Mouse (Mus musculus) heart, embryonic 13.5 days (tissue): ENCODE measurements around the gene Sfxn5. TPM values are rescaled to one million over a fixed set of nuclear protein-coding genes. Genes with fewer than 3 reads are reported as not detected.

Experiments
- ATAC-seq: fragments of 200-750 bp; cut with Nextera tagmentation; 2 replicates; pipeline ENCODE4 v1.8.0; 2017; ENCODE audit warnings: moderate TSS enrichment; ENCODE audit not compliant: insufficient number of reproducible peaks, low FRiP score, low TSS enrichment; ENCODE audit errors: extremely low read depth
- H3K27ac ChIP-seq: fragments of 300-500 bp; sonication (generic); replicated peaks from 2 replicates; pipeline ENCODE4 v1.5.1; 2015; ENCODE audit warnings: moderate library complexity, mild to moderate bottlenecking, inconsistent platforms
- H3K27me3 ChIP-seq: fragments of 300-500 bp; sonication (generic); replicated peaks from 2 replicates; pipeline ENCODE4 v1.6.1; 2015; ENCODE audit warnings: mild to moderate bottlenecking, inconsistent platforms
- H3K36me3 ChIP-seq: fragments of 300-500 bp; sonication (generic); 2 replicates; pipeline ENCODE4 v1.6.1; 2015; ENCODE audit warnings: mild to moderate bottlenecking, inconsistent platforms
- H3K4me1 ChIP-seq: fragments of 300-500 bp; sonication (generic); 2 replicates; pipeline ENCODE4 v1.6.1; 2015; ENCODE audit warnings: inconsistent platforms
- H3K4me2 ChIP-seq: fragments of 300-500 bp; sonication (generic); 2 replicates; pipeline ENCODE4 v1.6.1; 2015; ENCODE audit warnings: inconsistent platforms, mild to moderate bottlenecking, moderate library complexity
- H3K4me3 ChIP-seq: fragments of 300-500 bp; sonication (generic); 2 replicates; pipeline ENCODE4 v1.5.1; 2015; ENCODE audit warnings: moderate library complexity, mild to moderate bottlenecking, inconsistent platforms
- H3K9ac ChIP-seq: fragments of 300-500 bp; sonication (generic); 2 replicates; pipeline ENCODE4 v1.6.1; 2015; ENCODE audit warnings: inconsistent platforms, mild to moderate bottlenecking, moderate library complexity
- H3K9me3 ChIP-seq: fragments of 300-500 bp; sonication (generic); 2 replicates; pipeline ENCODE4 v1.6.1; 2016; ENCODE audit warnings: inconsistent platforms
- WGBS: fragments of 180-500 bp; shearing (Covaris S2); methylation state at CpG from one replicate; pipeline ENCODE4 v1.1.7; 2015; ENCODE audit warnings: mixed read lengths; 5-methylcytosine and 5-hydroxymethylcytosine counted together
- polyA plus RNA-seq: library from polyadenylated mRNA; unstranded; fragments of >200 nt; fragmentation: Nextera tagmentation; extraction: Ambion mirVana; gene quantifications from 2 replicates; pipeline ENCODE4 v1.2.1, GENCODE M21; 2015

Gene Sfxn5
- polyA plus RNA-seq, 1 experiment from 2014 or later = 3.3 TPM

- Histone ChIP-seq H3K9me3 (no peaks in the 10 kb centered on the region), H3K4me3 (peak overlapping the region; percentile 70), H3K4me1 (peaks cover 23% of the 10 kb centered on the region), H3K9ac (peak overlapping the region; percentile 82), H3K36me3 (peaks cover 33% of the 10 kb centered on the region), H3K4me2 (peak overlapping the region; percentile 100), H3K27ac (peak overlapping the region; percentile 85), H3K27me3 (peaks cover 13% of the 10 kb centered on the region)
- WGBS = 2% methylated on average over 13 of the region's 13 CpGs
- no peak for ATAC-seq
Measured at GRCm38 (mm10) chr6:85333732-85334131, 510 bp upstream of the Sfxn5 start.

DNA sequence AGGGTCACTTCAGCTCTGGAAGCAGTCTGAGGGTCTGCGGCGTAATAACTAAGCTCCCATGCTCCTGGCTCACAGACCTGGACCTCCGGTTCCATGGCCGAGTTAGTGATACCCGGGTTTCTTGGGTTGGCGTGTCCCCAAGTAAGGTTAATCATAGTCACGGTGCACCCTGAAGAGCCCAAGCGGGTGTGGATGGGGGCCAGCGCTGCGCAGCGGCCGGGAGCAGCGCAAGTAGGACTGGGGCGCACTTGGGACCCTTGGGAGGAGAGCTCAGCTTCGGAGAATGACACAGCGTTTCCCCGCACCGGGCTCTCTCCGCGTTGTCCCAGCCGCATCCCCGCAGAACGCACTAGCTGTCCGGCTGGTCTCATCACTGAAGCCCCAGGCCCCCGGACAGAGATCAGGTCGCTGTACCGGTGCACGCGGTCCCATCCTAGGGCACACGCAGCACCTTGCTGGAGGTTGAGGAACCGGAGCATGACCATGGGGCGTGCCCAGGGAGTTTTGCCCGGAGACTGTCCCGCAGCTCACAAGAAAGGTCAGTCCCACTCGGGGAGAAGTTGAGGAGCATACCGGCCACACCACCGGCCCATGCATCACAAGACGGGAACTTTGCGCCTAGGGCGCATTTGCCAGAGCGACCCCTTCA, 747 bp downstream of the Sfxn5 start:
- Histone ChIP-seq H3K4me2 (peak overlapping the region; percentile 100), H3K4me3 (peak overlapping the region; percentile 70), H3K9ac (peak overlapping the region; percentile 82), H3K36me3 (peaks cover 22% of the 10 kb centered on the region), H3K27me3 (peaks cover 13% of the 10 kb centered on the region), H3K4me1 (peaks cover 23% of the 10 kb centered on the region), H3K27ac (peak overlapping the region; percentile 85; the same call in 1 of the 2 replicates), H3K9me3 (no peaks in the 10 kb centered on the region)
- under 1% methylated on average over 41 of the region's 41 CpGs for WGBS
- no peak for ATAC-seq

- peak overlapping the region; percentile 100 for H3K4me2 ChIP-seq
- H3K9ac ChIP-seq = peak overlapping the region; percentile 82; the same call in 1 of the 2 replicates
- peak overlapping the region; percentile 70 for H3K4me3 ChIP-seq
- no peak overlapping the region for H3K27ac ChIP-seq
- ATAC-seq = no peak
- peaks cover 15% of the 10 kb centered on the region for H3K36me3 ChIP-seq
- H3K4me1 ChIP-seq = peaks cover 23% of the 10 kb centered on the region
- H3K9me3 ChIP-seq = no peaks in the 10 kb centered on the region
- WGBS = 13% methylated on average over 8 of the region's 8 CpGs
- peaks cover 13% of the 10 kb centered on the region for H3K27me3 ChIP-seq
Measured at GRCm38 (mm10) chr6:85331736-85332135, 1.5 kb downstream of the Sfxn5 start.

DNA sequence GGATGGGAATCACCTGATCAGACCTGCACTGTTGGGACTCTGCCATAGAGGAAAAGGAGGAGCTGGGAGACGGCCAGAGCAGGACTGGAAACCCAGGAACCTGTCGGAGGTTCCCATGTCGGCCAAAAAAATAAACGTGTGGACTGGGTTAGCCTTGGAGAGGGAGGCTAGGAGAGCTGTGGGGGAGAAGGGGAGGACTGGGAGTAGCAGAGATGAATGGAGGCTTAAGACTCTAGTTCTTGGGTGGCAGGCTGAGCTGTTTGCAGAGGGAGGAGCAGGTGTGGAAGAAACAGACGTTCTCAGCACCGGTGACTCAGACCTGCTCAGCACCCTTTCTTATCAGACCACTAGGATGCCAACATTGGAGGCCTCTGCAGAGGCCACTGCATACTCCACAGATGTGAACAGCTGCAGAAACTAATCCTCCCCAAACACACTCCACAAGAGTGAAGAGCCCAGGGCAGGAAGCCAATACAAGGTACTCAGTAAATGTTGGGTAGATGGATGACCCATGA, 1.9 kb downstream of the Sfxn5 start:
- no peak overlapping the region for H3K4me3 ChIP-seq
- peaks cover 13% of the 10 kb centered on the region for H3K27me3 ChIP-seq
- peak overlapping the region; percentile 100; the same call in 1 of the 2 replicates for H3K4me2 ChIP-seq
- WGBS = 28% methylated on average over 6 of the region's 6 CpGs
- peaks cover 10% of the 10 kb centered on the region for H3K36me3 ChIP-seq
- H3K9ac ChIP-seq = no peak overlapping the region
- H3K9me3 ChIP-seq = no peaks in the 10 kb centered on the region
- ATAC-seq = no peak
- peaks cover 23% of the 10 kb centered on the region for H3K4me1 ChIP-seq
- H3K27ac ChIP-seq = no peak overlapping the region

GRCm38 (mm10) chr6:85329666-85330185, 3.5 kb downstream of the Sfxn5 start:
- Histone ChIP-seq H3K4me3 (no peak overlapping the region), H3K9me3 (no peaks in the 10 kb centered on the region), H3K4me1 (peaks cover 23% of the 10 kb centered on the region), H3K27ac (no peak overlapping the region), H3K9ac (no peak overlapping the region), H3K4me2 (no peak overlapping the region), H3K27me3 (peaks cover 13% of the 10 kb centered on the region), H3K36me3 (no peaks in the 10 kb centered on the region)
- whole genome bisulfite sequencing = 90% methylated on average over 4 of the region's 4 CpGs
- ATAC-seq = no peak

DNA sequence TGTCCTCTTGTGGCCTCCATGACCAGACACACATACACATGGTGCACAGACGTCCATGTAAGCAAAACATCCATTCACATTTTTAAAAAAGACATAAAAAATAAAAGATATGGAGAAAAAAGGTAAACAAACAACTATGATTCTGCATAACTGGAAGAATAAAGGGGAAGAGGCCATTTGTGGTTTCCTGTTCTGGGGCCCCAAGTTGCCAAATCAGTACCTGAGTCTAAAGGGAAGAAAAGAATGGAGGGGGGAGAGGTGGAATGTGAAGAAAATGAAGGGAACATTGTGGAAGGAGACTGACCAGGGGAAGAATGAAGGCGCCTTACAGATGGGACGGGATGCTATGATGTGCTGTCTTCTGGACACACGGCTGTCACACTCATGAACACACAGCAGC, 6.7 kb downstream of the Sfxn5 start:
- peaks cover 9% of the 10 kb centered on the region for H3K27me3 ChIP-seq
- H3K9ac ChIP-seq = no peak overlapping the region
- H3K27ac ChIP-seq = no peak overlapping the region
- no peak for ATAC-seq
- 82% methylated on average over 4 of the region's 4 CpGs for WGBS
- H3K4me2 ChIP-seq = no peak overlapping the region
- H3K9me3 ChIP-seq = no peaks in the 10 kb centered on the region
- H3K36me3 ChIP-seq = no peaks in the 10 kb centered on the region
- H3K4me3 ChIP-seq = no peak overlapping the region
- peaks cover 5% of the 10 kb centered on the region for H3K4me1 ChIP-seq

GRCm38 (mm10) chr6:85325109-85325508, 8.1 kb downstream of the Sfxn5 start:
- Histone ChIP-seq H3K4me1 (no peaks in the 10 kb centered on the region), H3K27ac (no peak overlapping the region), H3K4me3 (no peak overlapping the region), H3K36me3 (no peaks in the 10 kb centered on the region), H3K27me3 (no peaks in the 10 kb centered on the region), H3K9ac (no peak overlapping the region), H3K9me3 (no peaks in the 10 kb centered on the region), H3K4me2 (no peak overlapping the region)
- no peak for ATAC-seq
- 50% methylated on average over 2 of the region's 2 CpGs for WGBS

DNA sequence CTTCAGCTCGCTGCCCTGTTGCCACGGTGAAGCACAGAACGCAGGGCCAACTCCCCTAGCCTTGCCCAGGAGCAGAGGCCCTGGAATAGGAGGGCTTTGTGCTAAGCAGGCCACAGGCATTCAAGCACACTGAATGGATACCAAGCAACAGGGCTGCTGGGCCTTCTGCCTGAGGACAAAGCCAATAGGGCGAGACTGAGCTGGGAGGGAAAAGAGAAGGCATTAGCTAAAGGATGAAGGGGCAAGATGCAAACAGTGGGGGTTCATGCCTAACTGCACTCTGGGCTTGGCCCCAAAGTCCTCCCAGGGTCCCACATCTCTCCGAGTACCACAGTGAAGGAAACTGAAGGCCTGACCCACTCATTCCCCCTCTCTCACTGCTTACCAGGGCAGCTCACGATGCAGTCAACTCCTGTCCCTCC, 12.8 kb downstream of the Sfxn5 start:
- H3K9me3 ChIP-seq = no peaks in the 10 kb centered on the region
- WGBS = 84% methylated on average over 6 of the region's 6 CpGs
- no peak overlapping the region for H3K27ac ChIP-seq
- H3K36me3 ChIP-seq = 0 out of 2 replicates have a peak, but pooled peaks cover 2% of the 10 kb centered on the region
- no peak for ATAC-seq
- no peak overlapping the region for H3K4me2 ChIP-seq
- H3K4me1 ChIP-seq = no peaks in the 10 kb centered on the region
- H3K27me3 ChIP-seq = no peaks in the 10 kb centered on the region
- H3K9ac ChIP-seq = no peak overlapping the region
- H3K4me3 ChIP-seq = no peak overlapping the region

GRCm38 (mm10) chr6:85316211-85316610, 17.0 kb downstream of the Sfxn5 start:
- no peaks in the 10 kb centered on the region for H3K9me3 ChIP-seq
- ATAC-seq = no peak
- 80% methylated on average over 2 of the region's 2 CpGs for WGBS
- no peak overlapping the region for H3K9ac ChIP-seq
- no peaks in the 10 kb centered on the region for H3K4me1 ChIP-seq
- H3K27me3 ChIP-seq = no peaks in the 10 kb centered on the region
- no peak overlapping the region for H3K4me2 ChIP-seq
- 0 out of 2 replicates have a peak, but pooled peaks cover 2% of the 10 kb centered on the region for H3K36me3 ChIP-seq
- no peak overlapping the region for H3K4me3 ChIP-seq
- H3K27ac ChIP-seq = no peak overlapping the region

GRCm38 (mm10) chr6:85314064-85314798, 19.0 kb downstream of the Sfxn5 start:
- no peaks in the 10 kb centered on the region for H3K9me3 ChIP-seq
- WGBS = 59% methylated on average over 9 of the region's 9 CpGs
- 0 out of 2 replicates have a peak, but pooled peaks cover under 1% of the 10 kb centered on the region for H3K36me3 ChIP-seq
- H3K4me3 ChIP-seq = no peak overlapping the region
- no peaks in the 10 kb centered on the region for H3K27me3 ChIP-seq
- no peaks in the 10 kb centered on the region for H3K4me1 ChIP-seq
- H3K9ac ChIP-seq = no peak overlapping the region
- H3K4me2 ChIP-seq = no peak overlapping the region
- ATAC-seq = no peak
- H3K27ac ChIP-seq = no peak overlapping the region

DNA sequence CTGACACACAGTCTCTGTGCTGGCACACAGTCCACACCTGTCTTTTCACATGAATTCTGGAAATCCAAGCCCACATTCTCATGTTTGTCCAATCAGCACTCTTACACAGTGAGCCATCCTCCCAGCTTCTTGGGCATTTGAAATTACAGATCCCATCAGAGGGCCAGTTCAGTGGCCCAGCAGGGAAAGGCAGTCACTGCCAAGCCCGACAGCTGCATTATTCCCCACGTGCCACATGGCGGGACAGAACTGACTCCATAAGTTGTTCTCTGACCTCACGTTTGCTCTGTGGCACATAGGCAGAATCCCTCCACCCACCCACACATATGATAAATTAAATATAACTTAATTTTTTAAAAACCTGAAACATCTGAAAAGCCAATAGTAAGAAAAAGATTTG, 25.3 kb downstream of the Sfxn5 start:
- 83% methylated on average over 4 of the region's 4 CpGs for WGBS
- no peaks in the 10 kb centered on the region for H3K36me3 ChIP-seq
- H3K9me3 ChIP-seq = no peaks in the 10 kb centered on the region
- H3K27me3 ChIP-seq = no peaks in the 10 kb centered on the region
- no peak for ATAC-seq
- H3K27ac ChIP-seq = no peak overlapping the region
- H3K9ac ChIP-seq = no peak overlapping the region
- no peak overlapping the region for H3K4me2 ChIP-seq
- H3K4me1 ChIP-seq = peaks cover 5% of the 10 kb centered on the region
- H3K4me3 ChIP-seq = no peak overlapping the region
